Mouse (Mus musculus) inflammation-experienced regulatory T-cells, adult 6 months (primary cell): ENCODE measurements around the gene Proser3. TPM values are rescaled to one million over a fixed set of nuclear protein-coding genes. Genes with fewer than 3 reads are reported as not detected.
"Not testable (repeated sequence)": the region's sequence is repeated elsewhere in the genome, so short reads cannot be mapped to it uniquely, and the experiment has no call there.

Experiments
- ATAC-seq: one replicate; pipeline ENCODE4 v1.8.0; 2017
- polyA plus RNA-seq, 3 experiments: library from polyadenylated mRNA; unstranded; fragments of 100-300 nt; shearing (Covaris generic); gene quantifications; one replicate each; pipeline ENCODE4 v1.2.1; 2017

The Proser3 gene
- polyA plus RNA-seq, 3 experiments from 2014 or later = 2.8 to 4.5 (median 4.0) TPM

- no peak for ATAC-seq
These were observed 11.5 kb downstream of the Proser3 start for GRCm38 (mm10) chr7:30540572-30540971.

- ATAC-seq = peak; percentile 95
These were observed 17.2 kb downstream of the Proser3 start, which contains the start of gene Arhgap33 for GRCm38 (mm10) chr7:30534633-30535577. Gene Arhgap33 (minus strand): TSS chr7:30535060.

DNA sequence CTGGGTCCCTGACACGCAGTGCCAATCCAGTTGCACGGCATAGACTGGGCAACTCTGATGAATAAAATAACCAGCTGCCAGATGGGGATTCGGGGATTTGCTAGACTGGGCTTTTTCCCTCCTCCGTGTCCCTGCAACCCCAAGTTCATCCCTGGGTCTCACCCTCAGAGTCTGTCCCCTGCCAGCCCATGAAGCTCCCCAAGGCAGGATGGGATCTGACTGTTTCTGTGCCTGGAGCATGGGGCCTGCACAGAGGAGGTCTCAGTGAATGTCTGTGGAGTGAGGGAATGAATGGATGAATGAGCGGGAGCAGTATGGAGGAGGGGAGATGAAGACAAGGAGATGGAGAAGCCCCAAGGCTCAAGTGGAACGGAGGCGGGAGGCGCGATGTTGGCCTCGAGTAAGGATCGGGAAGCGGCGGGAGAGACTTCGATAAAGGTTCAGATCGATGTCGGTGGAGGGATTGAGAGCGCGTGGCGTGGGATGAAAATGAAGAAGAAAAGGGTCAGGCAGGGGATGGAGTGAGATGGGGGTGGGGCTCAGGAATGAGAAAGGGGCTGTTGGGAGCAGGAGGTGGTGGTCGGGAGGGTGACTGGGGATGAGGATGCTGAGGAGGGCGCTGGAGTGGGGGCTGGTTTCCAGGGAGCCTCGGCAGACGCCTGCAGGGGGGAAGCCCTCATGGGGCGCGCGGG lies 18.0 kb downstream of the Proser3 start:
- ATAC-seq = no peak

- no peak for ATAC-seq
These were observed 19.2 kb downstream of the Proser3 start for GRCm38 (mm10) chr7:30532931-30533330.

DNA sequence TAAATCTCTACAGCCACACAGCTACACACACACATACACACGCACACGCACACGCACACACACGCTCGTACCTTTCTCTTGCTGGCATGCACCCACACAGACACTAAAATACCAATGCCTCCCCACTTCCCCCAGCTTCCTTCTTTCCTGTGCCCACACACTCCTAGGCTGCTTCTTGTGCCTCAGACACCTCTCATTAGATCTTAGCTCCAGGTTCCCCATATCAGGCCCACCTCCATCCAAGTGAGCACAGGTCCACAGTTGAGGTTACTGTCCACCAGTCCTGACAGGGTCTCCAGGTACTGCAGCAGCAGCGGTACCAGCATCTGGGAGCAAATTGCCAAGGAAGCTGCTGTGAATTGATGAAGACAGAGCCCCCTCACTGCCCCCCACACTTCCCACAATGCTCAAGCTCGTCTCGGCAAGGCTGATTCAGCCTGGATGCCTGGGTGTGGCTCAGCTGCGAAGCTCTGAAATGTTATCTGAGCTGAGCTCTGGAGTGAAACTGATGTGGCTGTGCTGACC lies 20.7 kb downstream of the Proser3 start:
- no peak for ATAC-seq

- no peak for ATAC-seq
These were observed 25.1 kb downstream of the Proser3 start for GRCm38 (mm10) chr7:30526981-30527380.

DNA sequence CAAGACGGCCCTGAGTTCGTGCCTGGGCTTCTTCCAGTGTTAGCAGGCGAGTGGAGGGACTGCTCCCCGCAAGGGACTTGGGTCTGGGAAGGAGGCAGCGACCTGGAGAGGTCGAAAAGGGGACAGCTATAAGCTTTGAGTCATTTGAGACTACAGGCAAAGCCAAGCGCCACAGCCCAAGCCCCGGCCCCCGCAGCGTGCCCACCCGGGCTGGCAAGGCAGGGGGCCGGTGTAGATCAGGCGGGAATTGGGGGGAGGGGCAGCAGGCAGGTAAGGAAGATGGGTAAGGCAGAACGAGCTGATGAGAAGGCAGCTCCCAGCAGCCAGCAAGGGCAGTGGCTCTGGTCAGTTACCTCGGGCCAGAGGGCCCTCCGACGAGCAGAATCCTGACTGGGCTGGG lies 25.7 kb downstream of the Proser3 start:
- ATAC-seq = no peak

GRCm38 (mm10) chr7:30525954-30526353 lies 26.1 kb downstream of the Proser3 start:
- ATAC-seq = no peak

DNA sequence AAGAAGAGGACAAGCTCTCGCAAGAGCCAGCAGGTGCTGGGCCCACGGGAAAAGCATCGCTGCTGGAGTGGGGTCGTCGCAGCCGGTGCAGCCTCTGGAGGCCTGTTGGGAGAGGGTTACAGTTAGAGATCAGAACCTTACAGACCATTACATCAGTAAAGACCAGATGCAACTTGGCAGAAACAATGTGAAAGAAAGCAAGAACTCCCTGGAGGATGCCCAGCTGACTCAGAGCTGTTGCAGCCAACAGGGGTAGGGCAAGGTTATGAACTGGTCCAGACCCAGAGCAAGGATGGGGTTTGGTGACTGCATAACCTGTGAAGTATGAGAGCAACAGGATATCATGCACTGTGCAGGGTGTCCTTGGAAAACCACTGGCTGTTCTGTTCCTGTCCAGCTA lies 27.6 kb downstream of the Proser3 start:
- no peak for ATAC-seq

- ATAC-seq = no peak
These were observed 29.2 kb downstream of the Proser3 start for GRCm38 (mm10) chr7:30522871-30523270.

DNA sequence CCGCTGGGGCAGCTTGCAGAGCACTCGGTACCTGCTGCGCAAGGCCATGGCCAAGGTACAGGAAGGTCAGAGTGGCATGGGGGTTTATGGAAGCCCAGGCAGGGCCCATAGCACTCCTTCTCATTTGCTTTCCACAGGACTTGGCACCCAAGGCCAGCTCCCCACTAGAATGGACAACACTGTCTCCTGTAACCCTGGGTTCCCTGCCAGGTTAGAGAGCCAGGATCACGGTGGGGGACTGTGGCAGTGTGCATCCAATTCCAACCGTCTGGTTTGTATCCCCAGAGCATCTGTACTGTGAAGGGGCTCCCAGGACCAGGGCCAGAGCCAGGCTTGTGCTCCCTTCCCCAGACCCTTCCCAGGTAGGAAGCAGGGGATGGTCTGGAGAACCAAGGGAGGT lies 31.2 kb downstream of the Proser3 start:
- ATAC-seq = no peak

DNA sequence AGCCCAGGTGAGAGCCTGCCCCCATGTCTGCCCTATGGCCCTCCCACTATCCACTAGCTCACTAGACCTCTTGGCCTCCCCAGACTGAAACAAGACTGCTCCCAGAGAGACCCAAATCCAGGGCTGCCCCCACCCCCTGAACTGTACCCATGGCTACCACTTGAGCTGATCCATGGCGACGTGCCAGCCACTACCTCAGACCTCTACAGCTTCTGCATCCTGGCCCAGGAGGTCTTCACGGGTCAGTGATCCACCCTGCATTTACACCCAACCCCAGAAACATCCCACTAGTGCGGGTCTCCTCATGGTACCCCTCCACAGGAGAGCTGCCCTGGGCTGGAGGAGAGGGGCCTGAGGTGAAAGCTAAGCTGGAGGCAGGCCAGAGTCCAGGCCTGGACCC lies 31.7 kb downstream of the Proser3 start:
- ATAC-seq = no peak

DNA sequence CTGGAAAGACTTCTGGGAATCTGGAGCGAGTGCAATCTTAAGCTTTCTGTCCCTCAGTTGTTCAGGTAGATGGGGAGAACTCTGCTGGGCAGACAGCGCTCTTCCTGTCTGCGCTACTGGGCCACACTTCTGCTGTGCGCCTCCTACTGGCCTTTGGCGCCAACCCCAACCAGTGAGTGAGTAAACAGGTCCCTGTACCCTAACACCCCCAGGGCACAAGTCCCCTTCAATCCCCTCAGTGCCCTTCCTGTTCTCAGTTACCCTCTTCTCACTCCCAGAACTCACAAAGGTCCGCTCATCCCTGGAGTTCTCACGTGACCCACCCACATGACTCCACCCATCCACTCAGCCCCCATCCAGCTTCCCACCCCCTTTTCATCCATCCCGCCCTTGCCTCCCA lies 33.8 kb downstream of the Proser3 start:
- no peak for ATAC-seq

GRCm38 (mm10) chr7:30515003-30515760 lies 36.9 kb downstream of the Proser3 start:
- no peak for ATAC-seq

DNA sequence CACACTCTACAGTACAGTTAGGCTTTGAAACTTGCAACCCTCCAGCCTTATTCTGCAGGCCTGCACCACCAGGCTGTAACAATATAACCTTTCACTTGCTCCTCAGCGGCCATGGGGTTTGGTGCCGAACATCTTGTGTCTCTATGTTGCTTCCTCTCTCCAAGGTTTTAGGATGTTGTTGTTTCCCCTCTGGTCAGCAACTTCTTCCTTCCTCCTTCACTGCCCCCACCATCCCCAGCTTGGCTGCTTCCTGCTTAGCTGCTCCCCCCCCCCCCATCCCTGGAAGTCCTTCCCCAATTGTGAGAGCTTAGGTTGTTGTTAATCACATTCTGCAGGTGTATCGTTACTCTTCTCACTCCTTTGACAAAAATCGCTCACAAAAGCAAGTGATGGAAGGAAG lies 44.0 kb downstream of the Proser3 start:
- ATAC-seq = no peak

GRCm38 (mm10) chr7:30501159-30501558 lies 50.9 kb downstream of the Proser3 start:
- not testable (repeated sequence) for ATAC-seq

GRCm38 (mm10) chr7:30495506-30496042 lies 56.5 kb downstream of the Proser3 start:
- ATAC-seq = not testable (repeated sequence)

GRCm38 (mm10) chr7:30493401-30493931 lies 58.6 kb downstream of the Proser3 start, which contains the start of gene Prodh2:
Gene Prodh2 (plus strand): TSS chr7:30493622.
- ATAC-seq = no peak

- ATAC-seq = no peak
These were observed 59.3 kb downstream of the Proser3 start for GRCm38 (mm10) chr7:30492765-30493164.

DNA sequence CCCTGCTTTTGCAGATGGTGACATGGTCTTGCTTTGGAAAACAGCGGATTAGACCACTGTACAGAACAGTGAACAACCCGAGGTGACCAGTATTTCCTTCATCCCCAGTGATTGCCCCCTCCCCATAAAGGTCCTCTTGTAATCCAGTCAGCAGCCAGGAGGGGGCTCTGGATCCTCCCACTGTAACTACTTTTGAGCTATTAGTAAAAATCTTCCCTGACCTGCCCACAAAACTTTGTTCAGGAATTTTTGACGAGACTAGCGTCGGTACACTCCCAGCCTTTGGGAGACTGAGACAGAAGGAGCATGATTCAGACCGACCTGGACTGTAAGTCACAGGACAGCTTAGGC lies 61.2 kb downstream of the Proser3 start:
- no peak for ATAC-seq

GRCm38 (mm10) chr7:30490251-30490956 lies 61.7 kb downstream of the Proser3 start:
- ATAC-seq = no peak
